Mouse (Mus musculus) ES-Bruce4 (cell line): ENCODE results near the gene Olfr917. TPM values are rescaled to one million over a fixed set of nuclear protein-coding genes. Genes with fewer than 3 reads are reported as not detected.

Experiments used
- H3K27ac ChIP-seq: 2 replicates; pipeline ENCODE4 v1.5.1; 2012; ENCODE audit warnings: low read length, inconsistent platforms; ENCODE audit not compliant: insufficient read depth
- H3K27me3 ChIP-seq: 2 replicates; pipeline ENCODE4 v1.6.1; 2012; ENCODE audit warnings: mild to moderate bottlenecking, low read length, inconsistent platforms; ENCODE audit not compliant: control insufficient read depth, poor library complexity, insufficient read depth, severe bottlenecking
- H3K36me3 ChIP-seq: 2 replicates; pipeline ENCODE4 v1.6.1; 2012; ENCODE audit warnings: inconsistent platforms, mild to moderate bottlenecking, low read length, moderate library complexity; ENCODE audit not compliant: control insufficient read depth, poor library complexity, insufficient read depth, severe bottlenecking
- H3K4me1 ChIP-seq: one replicate; pipeline ENCODE4 v1.8.1; 2011; ENCODE audit warnings: low read length; ENCODE audit not compliant: control insufficient read depth, insufficient read depth
- H3K4me3 ChIP-seq: 2 replicates; pipeline ENCODE4 v1.5.1; 2011; ENCODE audit warnings: low read depth, mild to moderate bottlenecking, low read length
- H3K9ac ChIP-seq: 2 replicates; pipeline ENCODE4 v1.6.1; 2012; ENCODE audit warnings: low read depth, mild to moderate bottlenecking, inconsistent platforms; ENCODE audit not compliant: poor library complexity, severe bottlenecking
- H3K9me3 ChIP-seq: replicated peaks from 2 replicates; pipeline ENCODE4 v1.6.1; 2012; ENCODE audit warnings: mild to moderate bottlenecking, low read length, inconsistent platforms; ENCODE audit not compliant: control insufficient read depth, poor library complexity, insufficient read depth, severe bottlenecking
- CTCF ChIP-seq: IDR thresholded peaks from one replicate; pipeline ENCODE4 v1.8.1; 2011; ENCODE audit warnings: low read depth, low read length
- EP300 ChIP-seq: IDR thresholded peaks from 2 replicates; pipeline ENCODE4 v1.6.1; 2011; ENCODE audit warnings: low read depth, low read length; ENCODE audit not compliant: insufficient read depth
- POLR2A ChIP-seq: IDR thresholded peaks from one replicate; pipeline ENCODE4 v1.8.1; 2011; ENCODE audit warnings: low read length; ENCODE audit not compliant: insufficient read depth
- polyA plus RNA-seq: library from polyadenylated mRNA; stranded (reverse); fragments of >200 nt; gene quantifications from 2 replicates; pipeline ENCODE4 v1.2.4, GENCODE M21; 2011; ENCODE audit warnings: low read depth; ENCODE audit not compliant: missing spikeins, insufficient read depth, insufficient read length

Gene Olfr917
- polyA plus RNA-seq: not detected in 2 replicates

- Histone ChIP-seq H3K27ac (no peak within 1 kb of the TSS), H3K9ac (no peak within 1 kb of the TSS), H3K9me3 (no peaks in the 10 kb centered on the region), H3K27me3 (no peaks in the 10 kb centered on the region), H3K4me3 (no peak within 1 kb of the TSS), H3K36me3 (no peaks in the 10 kb centered on the region), H3K4me1 (no peaks in the 10 kb centered on the region)
- TF ChIP-seq EP300 (no peak), POLR2A (no peak), CTCF (no peak)
These were observed at the start of gene Olfr917 for GRCm38 (mm10) chr9:38665742-38666141. TSS of gene Olfr917 (minus strand) at chr9:38665842.

- H3K27me3 ChIP-seq: no peaks in the 10 kb centered on the region
- H3K9ac ChIP-seq: no peak within 1 kb of the TSS
- TF ChIP-seq CTCF: no peak
- TF ChIP-seq POLR2A: no peak
- no peak for TF ChIP-seq EP300
- no peaks in the 10 kb centered on the region for H3K36me3 ChIP-seq
- H3K27ac ChIP-seq: no peak within 1 kb of the TSS
- no peak within 1 kb of the TSS for H3K4me3 ChIP-seq
- no peaks in the 10 kb centered on the region for H3K4me1 ChIP-seq
- no peaks in the 10 kb centered on the region for H3K9me3 ChIP-seq
These were observed 8.9 kb upstream of the Olfr917 start, which contains the start of gene Olfr918 for GRCm38 (mm10) chr9:38674501-38674900. TSS of gene Olfr918 (minus strand) at chr9:38674601.

GRCm38 (mm10) chr9:38672887-38673286 lies 7.2 kb upstream of the Olfr917 start:
- no peak overlapping the region for H3K4me3 ChIP-seq
- H3K9me3 ChIP-seq: no peaks in the 10 kb centered on the region
- H3K4me1 ChIP-seq: no peaks in the 10 kb centered on the region
- no peak overlapping the region for H3K9ac ChIP-seq
- no peak for TF ChIP-seq POLR2A
- TF ChIP-seq CTCF: no peak
- TF ChIP-seq EP300: no peak
- no peaks in the 10 kb centered on the region for H3K36me3 ChIP-seq
- H3K27ac ChIP-seq: no peak overlapping the region
- no peaks in the 10 kb centered on the region for H3K27me3 ChIP-seq

- TF ChIP-seq EP300: no peak
- no peak for TF ChIP-seq POLR2A
- TF ChIP-seq CTCF: no peak
- Histone ChIP-seq H3K9ac (no peak within 1 kb of the TSS), H3K4me3 (no peak within 1 kb of the TSS), H3K36me3 (no peaks in the 10 kb centered on the region), H3K27ac (no peak within 1 kb of the TSS), H3K27me3 (no peaks in the 10 kb centered on the region), H3K4me1 (no peaks in the 10 kb centered on the region), H3K9me3 (no peaks in the 10 kb centered on the region)
These were observed 5.9 kb downstream of the Olfr917 start, which contains the start of gene Olfr916 for GRCm38 (mm10) chr9:38659775-38660174. TSS of gene Olfr916 (minus strand) at chr9:38659875.

DNA sequence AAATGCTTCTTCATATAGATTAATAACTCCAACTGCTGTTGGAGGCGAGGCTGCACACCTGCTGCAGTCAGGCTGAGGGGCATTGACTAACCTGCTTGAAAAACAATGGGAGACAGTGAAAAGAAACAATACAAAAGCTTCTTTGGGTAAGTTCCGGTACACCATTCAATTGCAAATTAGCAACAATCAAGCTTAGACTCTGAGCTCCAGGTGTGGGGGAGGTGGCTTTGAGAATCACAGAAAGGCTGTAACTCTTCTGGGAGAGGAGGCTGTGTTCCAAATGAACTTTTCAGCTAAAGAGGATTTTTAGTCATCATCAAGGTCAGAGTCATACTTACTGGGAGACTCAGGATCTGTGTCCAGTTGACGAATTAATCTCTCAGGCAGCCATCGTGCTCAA lies 33.2 kb downstream of the Olfr917 start:
- Histone ChIP-seq H3K9ac (no peak overlapping the region), H3K4me1 (no peaks in the 10 kb centered on the region), H3K27me3 (no peaks in the 10 kb centered on the region), H3K4me3 (no peak overlapping the region), H3K9me3 (peaks cover 22% of the 10 kb centered on the region), H3K27ac (no peak overlapping the region), H3K36me3 (no peaks in the 10 kb centered on the region)
- TF ChIP-seq CTCF: no peak
- no peak for TF ChIP-seq POLR2A
- TF ChIP-seq EP300: no peak

Other genes starting within 250 kb of the Olfr917 start
- not detected in 2 replicates for gene Olfr901, start 236.4 kb downstream of the Olfr917 start, polyA plus RNA-seq
- not detected in 2 replicates for gene Olfr902, start 218.2 kb downstream of the Olfr917 start, polyA plus RNA-seq
- gene Olfr904, start 202.7 kb downstream of the Olfr917 start, polyA plus RNA-seq: not detected in 2 replicates
- gene Olfr905, start 194.7 kb downstream of the Olfr917 start, polyA plus RNA-seq: 0.41 and 0.49 TPM in 2 replicates
- not detected in 2 replicates for gene Olfr906, start 178.8 kb downstream of the Olfr917 start, polyA plus RNA-seq
- not detected in 2 replicates for gene Olfr907, start 170.0 kb downstream of the Olfr917 start, polyA plus RNA-seq
- not detected in 2 replicates for gene Olfr911-ps1, start 144.3 kb downstream of the Olfr917 start, polyA plus RNA-seq
- gene Olfr910, start 128.0 kb downstream of the Olfr917 start, polyA plus RNA-seq: not detected in 2 replicates
- gene Olfr912, start 85.7 kb downstream of the Olfr917 start, polyA plus RNA-seq: 0.13 and 0.21 TPM in 2 replicates
- gene Olfr913, start 73.1 kb downstream of the Olfr917 start, polyA plus RNA-seq: not detected in 2 replicates
- not detected in 2 replicates for gene Olfr914, start 60.7 kb downstream of the Olfr917 start, polyA plus RNA-seq
- not detected in 2 replicates for gene Olfr916, start 6.0 kb downstream of the Olfr917 start, polyA plus RNA-seq
- not detected in 2 replicates for gene Olfr918, start 8.8 kb upstream of the Olfr917 start, polyA plus RNA-seq
- not detected in 2 replicates for gene Olfr919, start 37.8 kb upstream of the Olfr917 start, polyA plus RNA-seq
- gene Vwa5a, start 52.4 kb upstream of the Olfr917 start, polyA plus RNA-seq: 72.4 and 74.2 TPM in 2 replicates
- 0.37 and 0.43 TPM in 2 replicates for gene Olfr920, start 86.5 kb upstream of the Olfr917 start, polyA plus RNA-seq
- not detected in 2 replicates for gene Olfr921, start 107.2 kb upstream of the Olfr917 start, polyA plus RNA-seq
- gene Olfr922, start 148.8 kb upstream of the Olfr917 start, polyA plus RNA-seq: not detected in 2 replicates
- gene Olfr923, start 160.7 kb upstream of the Olfr917 start, polyA plus RNA-seq: not detected in 2 replicates
- not detected in 2 replicates for gene Olfr924, start 178.6 kb upstream of the Olfr917 start, polyA plus RNA-seq
- gene Olfr26, start 189.2 kb upstream of the Olfr917 start, polyA plus RNA-seq: not detected in 2 replicates
- gene Olfr926, start 211.3 kb upstream of the Olfr917 start, polyA plus RNA-seq: not detected in 2 replicates